Mouse (Mus musculus): Measurements from ENCODE around the gene Dnajb2.

Dnajb2 gene

DNA sequence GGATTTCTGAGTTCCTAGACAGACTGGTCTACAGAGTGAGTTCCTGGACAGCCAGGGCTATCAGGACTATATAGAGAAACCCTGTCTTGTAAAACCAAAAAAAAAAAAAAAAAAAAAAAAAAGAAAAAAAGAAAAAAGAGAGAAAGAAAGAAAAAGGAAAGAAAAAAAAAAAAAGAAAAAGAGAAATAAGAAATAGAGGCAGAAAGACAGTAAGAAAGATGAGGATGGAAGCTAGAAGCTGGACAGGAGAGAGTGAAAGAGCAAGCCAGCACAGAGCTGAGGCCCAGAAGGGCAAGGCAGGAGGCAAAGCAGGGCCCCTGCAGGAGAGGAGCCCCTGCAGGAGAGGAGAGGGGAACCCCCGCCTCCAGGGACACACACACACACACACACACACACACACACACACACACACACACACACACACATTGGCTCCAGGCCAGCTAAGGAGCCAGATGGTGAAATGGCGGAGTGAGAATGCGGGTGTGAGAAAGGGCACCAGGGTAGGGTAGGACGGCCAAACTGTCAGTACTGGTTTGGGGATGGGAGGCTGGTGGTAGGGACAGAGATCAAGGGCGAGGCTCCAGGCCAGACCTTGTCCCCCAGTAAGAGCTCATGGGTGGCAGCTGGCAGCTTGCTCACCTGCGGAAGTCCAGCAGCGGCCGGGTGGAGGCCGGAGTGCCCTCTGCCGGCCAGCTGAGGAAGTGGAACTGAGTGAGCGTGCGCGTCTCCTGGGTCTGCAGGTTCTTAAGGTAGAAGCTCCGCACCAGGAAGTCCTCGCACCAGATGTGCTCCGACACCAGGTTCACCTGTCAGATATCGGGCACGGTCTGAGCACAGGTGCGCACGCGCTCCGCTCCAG is 15.1 kb downstream of the Dnajb2 start:
- peak; percentile 88 for DNase-seq (ENCODE audit: low spot score)

DNA sequence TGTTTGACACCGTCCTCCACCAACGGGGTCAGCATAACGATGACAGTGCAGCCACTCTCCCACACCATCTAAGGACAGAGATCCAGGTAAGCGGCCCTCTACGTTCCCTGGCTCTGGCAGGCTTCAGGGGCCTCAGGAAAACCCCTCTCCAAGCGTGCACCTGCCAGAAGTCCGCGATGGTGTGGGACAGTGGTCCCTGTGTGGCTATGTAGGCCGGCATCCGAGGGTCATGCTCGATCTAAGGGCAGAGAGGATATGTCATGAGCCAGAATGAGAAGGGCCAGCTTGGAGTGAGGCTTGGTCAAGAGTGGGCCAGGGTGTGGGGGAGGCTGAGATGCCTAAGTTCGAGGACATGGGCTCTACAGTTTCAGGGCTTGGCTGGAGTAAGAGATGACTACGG is 16.1 kb downstream of the Dnajb2 start:
- no peak for DNase-seq (ENCODE audit: low spot score)

DNA sequence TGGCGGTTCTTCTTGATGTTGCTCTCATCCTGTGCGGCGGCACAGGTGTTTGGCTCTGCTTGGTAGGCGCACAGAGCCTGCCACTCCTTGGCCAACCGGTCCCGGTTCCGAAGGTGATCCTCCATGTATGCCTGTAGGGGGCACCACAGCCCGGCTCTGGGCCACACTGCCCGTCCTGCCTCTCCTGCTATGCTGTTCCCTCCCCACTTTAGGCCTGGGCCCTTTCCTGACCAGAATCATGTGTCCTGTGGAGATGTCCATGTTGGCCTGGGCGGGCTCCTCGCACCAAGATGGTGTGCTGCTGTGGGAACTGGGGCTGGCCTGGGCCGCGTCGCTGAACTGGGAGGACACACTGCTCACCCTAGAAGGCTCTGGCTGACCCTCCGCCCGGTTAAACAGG is 16.8 kb downstream of the Dnajb2 start:
- DNase-seq (ENCODE audit: low spot score), result no peak

DNA sequence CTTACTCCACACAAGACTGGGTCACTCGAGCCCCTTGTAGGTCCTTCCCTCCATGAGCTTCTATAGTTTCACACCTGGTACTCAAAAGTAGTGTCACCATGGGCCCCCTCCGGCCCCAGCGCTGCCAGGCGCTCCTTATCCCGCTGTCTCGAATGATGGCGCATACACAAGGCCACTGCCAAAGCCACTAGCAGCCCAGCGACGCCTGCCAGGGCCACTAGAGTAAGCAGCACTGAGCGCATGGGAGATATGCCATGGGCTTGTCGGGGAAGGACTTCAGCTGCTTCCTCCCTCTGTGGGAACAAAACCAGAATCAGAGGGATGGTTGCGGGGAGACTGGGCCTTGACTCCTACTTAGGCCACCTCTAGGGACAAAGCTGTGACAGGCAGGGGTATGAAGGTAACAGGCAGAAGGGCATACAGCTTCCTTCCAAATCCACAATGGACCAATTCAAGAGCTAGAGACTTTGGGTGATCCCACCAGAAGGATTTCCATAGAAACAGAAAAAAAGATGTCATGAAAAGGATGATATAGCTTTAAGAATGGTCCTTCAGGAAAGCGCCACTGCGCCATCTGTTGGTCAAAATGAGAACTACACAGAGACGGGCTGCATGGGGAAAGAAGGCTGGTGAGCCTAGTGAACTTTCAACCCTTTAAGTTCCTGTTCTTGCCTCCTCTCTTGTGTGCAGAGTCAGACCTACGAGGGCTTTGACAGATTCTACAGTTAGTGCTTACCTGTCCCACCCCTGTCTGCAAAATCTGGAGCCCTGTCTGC is 17.8 kb downstream of the Dnajb2 start:
- peak; percentile 75 for DNase-seq (ENCODE audit: low spot score)

DNA sequence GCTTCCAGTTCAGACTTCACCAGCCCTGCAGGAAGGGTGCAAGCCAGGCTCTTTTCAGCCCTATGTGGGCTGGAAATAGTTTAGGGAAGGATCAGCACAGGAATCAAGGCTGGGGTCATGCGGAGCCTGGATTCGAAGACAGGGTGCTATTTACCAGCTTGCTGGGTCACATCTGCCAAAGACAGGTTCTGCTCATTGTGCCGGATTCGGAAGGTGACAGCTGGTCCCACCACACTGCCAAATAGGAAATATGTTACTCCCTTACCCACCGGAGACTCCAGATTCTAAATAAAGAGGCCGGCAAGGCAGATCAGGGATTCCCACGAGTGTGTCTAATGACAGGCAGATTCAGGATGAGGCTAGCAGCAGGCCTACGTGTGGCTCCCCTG is 18.4 kb downstream of the Dnajb2 start:
- no peak for DNase-seq (ENCODE audit: low spot score)

DNA sequence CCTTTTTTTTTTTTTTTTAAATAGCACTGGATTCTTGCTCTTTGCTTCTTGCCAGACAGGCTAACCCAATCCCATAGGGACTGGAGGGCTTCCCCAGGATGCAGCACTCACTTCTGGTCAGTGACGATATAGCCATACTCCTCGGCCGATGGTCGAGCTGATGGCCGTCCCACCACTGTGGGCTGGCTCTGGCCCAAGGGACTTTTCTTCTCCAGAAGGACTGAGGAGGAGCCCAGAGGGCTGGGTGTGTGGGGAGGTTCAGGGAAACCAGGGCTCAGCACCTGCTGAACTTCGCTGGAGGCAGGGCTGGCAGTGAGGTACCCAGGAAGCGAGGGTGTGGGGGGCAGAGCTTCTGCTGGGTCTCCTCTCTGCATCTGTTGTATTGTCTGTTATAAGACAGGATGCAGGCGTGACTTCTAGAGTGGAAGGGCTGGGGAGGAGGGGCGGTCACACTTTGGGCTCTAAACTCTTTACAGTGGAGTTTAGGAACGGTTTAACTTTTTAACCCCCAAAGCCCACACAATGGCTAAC is 19.4 kb downstream of the Dnajb2 start:
- no peak for DNase-seq (ENCODE audit: low spot score)

DNA sequence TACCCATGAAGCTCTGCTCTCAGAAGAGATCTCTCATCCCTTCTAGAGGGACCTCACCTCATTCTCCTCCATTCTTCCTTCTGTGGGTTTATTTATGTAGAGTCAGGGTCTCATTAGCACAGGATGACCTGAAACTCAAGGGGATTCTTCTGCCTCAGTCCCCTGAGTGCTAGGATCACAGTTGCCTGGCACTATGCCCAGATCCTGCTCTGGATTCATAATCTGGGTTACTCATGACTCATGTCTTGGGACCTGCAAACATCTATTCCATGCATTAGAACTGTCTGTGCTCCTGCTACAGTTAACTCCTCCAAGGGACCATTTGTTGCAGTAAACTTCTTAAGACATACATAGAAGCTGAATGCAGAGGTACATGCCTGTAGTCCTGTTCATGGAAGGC is 25.1 kb downstream of the Dnajb2 start:
- DNase-seq (ENCODE audit: low spot score), result no peak

DNA sequence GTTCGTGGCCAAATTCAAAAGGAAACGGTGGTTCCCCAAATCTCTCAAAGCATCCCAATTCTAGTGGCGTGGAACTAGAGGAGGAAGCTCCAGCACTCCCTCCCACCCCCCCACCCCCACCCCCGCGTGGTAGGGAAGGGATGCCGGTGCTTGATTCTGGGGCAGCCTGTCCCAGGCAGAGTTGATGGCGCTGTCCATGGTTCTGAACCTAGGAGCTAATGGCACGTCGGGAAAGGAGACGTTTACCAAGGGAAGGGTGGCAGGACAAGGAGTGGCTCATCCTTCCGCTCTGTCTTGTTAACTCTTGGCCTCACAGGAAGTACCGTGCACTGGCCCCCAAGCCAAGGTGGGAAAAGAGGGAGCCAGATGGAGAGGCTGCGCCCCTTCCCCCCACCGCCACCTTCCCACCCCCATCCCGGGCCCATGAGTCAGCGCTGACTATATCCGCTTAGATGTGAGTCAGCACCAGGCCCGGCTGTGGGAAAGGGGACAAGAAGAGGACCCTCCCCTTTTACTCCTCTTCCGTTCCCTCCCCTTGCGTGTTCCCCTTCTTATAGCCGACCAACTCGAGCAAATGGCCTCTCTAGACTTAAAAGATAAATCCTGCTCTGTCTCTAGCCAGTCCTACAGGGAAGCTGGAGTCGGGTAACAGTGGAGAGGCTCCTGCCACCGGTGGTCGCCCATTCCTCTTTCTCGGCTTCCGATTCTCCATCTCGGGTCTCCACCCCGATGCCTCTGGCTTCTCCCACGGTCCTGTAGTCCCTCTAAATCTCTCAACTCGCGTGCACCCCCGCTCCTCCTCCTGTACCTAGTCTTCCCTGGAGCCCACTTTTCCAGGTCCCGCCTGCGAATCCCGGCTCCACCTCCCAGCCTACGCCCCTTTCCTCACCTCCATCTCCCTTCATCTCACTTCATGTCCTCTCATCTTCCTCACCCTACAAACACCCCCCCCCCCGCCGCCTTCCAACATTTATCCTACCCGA is 27.1 kb downstream of the Dnajb2 start:
- no peak for DNase-seq (ENCODE audit: low spot score)

DNA sequence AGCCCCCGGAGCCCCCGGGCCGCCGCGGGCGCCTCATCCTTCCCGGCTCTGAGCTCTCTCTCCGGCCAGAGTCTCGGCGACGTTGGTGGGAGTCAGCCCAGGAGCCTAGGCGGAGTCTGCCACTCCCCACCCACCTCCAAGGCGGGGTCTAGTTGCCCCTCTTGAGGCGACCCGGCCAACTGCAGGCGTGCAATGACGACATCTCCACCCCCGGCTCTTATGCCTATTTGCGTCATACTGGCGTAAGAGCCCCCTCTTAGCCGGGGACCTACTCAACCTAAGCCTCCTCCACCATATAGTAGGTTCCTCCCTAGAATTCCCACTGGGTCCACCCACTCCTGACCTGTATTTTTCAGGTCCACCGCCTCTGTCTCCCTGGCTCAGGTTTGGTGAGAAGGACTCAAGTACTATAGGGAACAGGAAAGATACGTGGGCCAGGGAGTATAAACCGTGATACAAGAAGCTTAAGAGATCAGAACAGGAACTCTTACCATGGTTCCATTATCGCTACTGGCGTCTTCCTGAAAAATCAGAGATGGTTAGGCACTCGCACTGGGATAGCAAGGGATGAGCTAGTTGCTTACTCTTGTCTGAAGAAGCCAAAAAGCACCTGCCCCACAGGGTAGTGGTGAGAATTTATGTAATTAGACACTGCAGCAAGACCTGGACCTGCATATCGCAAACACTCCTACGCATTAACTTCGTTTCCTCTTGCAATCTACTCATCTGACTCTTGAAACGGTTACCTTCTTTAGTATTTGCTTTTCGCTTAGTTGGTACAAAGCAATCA is 28.1 kb downstream of the Dnajb2 start, which contains the start of gene Ptprn:
Gene Ptprn (minus strand): TSS at position 412 of the 790 bp plus-strand sequence.
- DNase-seq (ENCODE audit: low spot score), result no peak

DNA sequence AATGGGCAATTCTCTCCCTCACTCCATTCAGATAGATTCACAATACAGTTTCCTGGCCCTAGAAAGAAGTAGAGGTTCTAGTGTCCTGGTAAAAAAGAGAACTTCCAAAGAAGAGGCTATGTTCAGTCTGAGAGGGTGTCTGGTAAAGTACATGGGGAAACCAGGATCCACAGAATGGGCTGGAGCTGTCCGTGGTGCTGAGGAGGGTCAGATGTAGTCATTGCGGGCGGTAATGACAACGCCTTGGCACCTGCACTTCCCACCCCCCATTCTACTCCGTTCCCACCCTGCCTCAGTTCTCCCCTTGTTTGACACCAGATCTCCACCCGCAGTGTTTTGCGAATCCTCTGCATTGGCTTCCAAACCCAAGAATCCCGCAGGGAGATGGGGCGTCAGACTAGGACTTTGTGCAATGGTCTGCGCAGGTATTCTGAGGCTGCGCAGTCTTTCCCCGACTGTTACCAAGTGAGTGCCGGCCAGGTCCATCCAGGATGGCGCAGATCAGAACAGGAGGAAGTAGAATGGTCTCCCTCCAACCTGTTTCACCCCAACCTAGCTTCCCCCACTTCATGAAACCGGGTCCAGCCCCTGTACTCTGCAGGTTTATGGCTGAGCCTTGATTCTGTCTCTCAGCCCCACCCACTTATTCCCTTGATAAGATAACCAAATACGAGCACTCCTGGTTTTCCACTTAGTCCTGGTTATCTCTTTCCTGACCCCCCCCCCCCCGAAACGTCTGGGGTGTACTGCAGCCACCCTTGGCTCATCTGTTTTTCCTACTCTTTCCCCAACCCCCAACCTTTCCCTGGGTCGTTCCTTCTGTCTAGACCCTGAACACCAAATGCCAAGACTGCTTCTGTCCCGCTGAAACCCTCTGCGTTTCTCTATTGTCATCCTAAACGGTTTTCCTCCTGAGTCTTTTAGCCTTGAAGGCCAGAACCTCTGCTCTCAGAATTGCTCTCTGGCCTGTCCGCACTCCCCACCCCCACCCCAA is 41.3 kb downstream of the Dnajb2 start:
- no peak for DNase-seq (ENCODE audit: low spot score)

DNA sequence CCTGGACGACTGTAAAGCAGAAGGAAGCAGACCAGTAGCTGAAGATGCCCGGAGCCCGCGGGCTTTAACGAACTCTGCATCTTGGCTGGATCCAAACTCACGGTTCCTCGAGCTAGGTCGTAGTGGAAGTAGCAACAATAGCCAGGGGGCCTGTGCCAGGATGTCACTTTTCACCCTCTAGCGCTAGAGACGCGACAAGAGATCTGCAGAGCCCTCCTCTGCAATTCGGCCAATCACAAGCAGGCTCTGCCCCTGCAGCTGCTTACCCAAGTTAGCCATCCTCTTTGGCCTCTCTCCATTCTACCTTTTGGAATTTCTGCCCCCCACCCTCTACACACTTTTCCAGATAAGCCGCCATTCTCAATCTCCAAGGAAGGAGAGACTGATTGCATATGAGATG is 42.0 kb downstream of the Dnajb2 start, which contains the start of gene Resp18:
Gene Resp18 (minus strand): TSS at position 188 of the 400 bp plus-strand sequence.
- DNase-seq (ENCODE audit: low spot score), result no peak

DNA sequence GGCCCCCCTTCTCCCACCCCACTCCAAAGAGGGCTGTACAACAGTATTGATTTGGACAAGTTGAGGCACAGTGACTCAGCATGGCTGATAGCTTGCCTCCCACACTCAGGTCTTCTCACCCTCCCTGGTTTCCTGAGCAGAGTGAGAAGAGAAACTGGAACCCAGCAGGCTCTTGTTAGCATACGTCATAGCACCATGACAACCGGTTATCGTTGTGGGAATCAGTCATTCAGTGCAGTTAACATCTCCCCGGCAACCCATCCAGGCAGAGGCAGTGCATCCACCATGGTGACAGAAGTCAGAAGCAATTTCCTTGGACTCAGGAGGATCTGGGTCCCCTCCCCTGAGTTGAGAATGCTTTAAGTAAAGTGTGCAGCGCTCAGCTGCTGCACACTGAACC is 46.8 kb downstream of the Dnajb2 start:
- no peak for DNase-seq (ENCODE audit: low spot score)

DNA sequence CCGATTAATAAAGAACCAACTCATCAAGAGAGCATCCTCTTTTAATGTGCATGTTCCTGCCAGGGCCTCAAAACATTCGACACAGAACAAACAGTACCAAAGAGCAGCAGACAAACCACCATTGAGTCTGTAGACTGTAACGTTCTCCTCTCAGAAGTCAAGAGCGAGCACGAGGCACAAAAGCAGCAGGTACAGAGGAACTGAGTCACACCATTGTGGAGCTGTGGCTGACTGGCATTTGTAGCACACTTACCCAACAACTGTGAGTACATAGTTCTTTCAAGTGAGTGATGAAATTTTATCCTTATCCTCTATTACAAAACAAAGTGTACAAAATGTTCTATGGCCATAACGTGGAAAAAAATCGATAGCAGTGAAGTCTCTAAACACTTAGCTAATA is 48.7 kb downstream of the Dnajb2 start:
- DNase-seq (ENCODE audit: low spot score), result no peak

DNA sequence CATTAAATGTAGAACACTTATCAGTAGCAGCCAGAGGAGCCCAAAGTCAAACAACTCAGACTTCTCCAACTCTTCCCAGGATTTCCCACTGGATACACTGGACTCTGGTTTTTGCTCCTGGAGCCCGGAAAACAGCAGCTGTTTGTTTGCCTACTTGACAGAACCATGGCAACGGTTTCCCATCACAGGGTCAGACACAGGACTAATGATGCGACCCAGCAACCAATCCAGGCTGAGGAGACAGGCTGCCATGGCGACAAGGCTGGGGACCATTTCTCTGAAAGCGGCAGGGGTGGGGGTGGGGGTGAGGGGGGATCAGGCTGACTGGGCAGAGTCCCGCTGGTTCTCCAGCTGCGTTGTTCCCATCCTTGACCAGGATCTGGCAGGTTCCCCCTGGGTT is 53.2 kb downstream of the Dnajb2 start:
- no peak for DNase-seq (ENCODE audit: low spot score)

DNA sequence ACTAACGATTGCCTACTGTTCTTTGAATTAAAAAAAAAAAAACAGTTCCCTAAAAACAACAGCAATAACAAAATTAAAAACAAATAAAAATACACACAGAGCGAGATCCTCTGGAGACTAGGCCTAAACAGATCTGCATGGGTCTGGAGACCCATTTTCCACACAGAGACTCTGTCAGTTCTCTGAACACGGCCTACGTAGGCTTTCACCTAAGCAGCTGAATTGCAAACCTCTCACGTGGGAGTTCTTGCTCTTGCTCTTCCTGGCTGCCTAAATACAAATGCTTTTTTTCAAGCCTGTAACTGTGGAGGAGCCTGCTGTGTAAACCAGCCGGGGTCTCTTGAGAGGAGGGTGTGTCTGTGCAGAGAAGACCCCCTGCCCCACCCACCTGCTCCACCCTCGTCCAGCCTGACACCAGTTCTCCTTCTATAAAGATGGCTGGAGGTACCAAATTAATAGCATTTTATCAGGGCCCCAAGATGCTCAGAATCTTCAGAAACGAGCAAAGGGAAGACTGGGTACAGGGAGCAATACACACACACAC is 53.8 kb downstream of the Dnajb2 start:
- DNase-seq (ENCODE audit: low spot score), result no peak

DNA sequence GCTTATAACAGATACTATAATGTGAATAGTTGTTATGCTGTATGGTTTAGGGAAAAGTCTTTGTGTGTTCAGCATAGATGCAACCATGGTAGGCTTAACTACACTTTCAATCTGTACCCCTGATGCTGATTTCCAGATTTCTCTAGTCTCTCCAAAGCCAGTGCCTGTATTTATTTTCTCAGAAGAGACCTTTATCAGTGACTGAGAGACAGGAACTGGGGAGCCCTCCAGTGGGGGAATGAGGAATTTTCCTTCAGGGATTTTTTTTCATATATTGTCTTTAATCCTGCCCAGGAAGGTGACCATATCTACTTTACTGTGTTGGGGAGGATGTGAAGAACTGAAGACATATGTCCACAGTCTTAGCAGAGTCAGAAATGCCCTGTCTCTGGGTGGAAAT is 54.4 kb downstream of the Dnajb2 start:
- no peak for DNase-seq (ENCODE audit: low spot score)

DNA sequence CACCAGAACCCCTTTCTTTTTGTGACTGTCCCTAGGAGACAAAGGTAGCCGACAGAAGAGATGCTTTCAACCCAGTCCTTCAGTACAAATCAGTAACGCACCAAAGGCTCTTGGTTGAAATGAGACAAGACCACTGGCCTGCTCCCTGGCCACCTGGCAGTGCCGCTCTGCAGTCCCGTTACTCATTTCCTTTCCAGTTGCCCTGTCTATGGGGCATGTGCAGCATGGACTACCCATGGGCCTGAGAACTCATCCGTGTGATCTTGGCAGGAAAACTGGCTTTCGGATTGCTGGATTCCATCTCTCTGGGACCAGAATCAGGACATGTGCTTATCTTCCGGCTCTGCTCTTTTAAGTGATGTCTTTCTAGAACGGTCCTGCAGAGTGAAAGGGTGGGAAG is 55.1 kb downstream of the Dnajb2 start:
- DNase-seq (ENCODE audit: low spot score), result no peak

DNA sequence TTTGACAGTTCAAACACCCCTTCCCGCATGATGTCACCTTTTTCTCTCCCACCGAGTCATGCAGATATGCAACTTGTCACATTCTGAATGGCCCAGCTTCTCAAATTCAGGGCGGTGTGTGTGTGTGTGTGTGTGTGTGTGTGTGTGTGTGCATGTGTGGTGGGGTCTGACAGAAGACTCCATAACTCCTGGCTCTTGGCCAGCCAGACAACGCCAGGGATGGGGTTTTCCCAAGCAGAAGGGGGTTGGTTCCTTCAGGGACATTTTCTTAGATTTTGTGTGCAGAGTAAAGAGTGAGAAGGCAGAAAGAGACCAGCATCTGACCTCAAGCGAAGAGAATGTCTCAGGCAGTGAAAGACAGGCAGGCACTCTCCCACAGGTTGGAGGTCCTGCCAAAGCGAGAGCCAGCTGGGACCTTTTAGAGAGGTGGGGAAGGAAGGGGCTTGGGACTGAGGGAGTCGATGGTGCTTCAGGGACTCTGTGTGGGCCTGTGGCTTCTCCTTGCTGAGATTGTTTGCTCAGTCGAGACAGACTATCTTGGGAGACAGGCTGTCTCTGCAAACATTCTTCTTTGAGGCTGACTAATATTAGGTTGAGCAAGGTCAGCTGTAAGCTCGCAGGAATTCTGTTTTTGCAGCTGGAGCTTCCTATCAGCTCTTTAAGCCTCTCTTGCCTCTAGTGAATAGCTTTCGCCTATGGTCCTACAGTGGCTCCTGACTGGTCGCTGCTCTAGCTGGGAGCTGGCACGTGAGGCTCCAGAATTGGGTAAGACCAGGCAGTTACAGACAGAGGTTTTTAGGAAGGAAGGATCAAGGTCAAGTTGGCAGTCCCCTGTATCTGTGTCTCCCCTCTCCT is 56.5 kb downstream of the Dnajb2 start:
- DNase-seq (ENCODE audit: low spot score), result no peak

DNA sequence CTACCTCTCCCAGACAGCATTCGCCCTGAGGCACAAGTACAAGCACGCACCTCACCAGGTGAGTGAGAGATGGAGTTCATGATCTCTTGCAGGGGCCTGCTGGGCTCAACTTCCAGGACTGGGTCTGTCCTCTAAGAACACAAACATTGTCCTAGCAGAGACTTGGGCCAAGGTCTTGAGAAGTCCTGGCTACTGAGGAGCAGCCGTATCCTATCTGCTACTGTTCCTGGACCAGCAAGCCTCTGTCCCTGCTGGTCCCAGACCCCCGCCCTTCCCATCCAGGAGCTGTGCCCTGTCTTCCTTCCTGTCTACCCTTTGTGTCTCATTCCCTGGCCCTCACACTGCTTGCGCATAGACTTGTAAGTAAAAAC is 57.1 kb downstream of the Dnajb2 start:
- no peak for DNase-seq (ENCODE audit: low spot score)
